Mouse (Mus musculus) c-Kit-positive CD71-negative TER-119-negative erythroid progenitor cells, embryonic 14.5 days (primary cell): ENCODE results near the gene Olfr643.
"Not testable (repeated sequence)": the region's sequence is repeated elsewhere in the genome, so short reads cannot be mapped to it uniquely, and the experiment has no call there.

Experiments
- DNase-seq: peaks from one replicate; pipeline ENCODE4 v3.0.0-alpha.2; 2013; ENCODE audit warnings: low read depth

The Olfr643 gene

DNA sequence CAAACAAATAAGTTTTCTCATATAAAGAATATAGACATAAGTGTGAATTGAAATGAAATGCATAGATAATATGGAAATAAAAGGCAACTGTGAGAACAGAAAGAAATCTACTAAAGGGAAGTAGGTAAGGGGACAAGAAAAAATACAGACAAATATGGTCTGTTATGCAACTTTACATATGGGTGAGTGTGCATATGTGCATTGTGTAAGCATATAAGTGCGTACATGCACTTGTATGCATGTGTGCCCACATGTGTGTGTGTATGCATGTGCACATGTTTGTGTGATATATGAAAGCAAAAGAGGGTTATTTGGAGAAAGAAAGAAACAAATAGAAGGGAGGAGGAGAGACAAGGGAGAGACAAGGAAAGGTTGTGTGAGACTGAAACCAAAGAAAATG, 118.3 kb downstream of the Olfr643 start:
- DNase-seq = no peak

DNA sequence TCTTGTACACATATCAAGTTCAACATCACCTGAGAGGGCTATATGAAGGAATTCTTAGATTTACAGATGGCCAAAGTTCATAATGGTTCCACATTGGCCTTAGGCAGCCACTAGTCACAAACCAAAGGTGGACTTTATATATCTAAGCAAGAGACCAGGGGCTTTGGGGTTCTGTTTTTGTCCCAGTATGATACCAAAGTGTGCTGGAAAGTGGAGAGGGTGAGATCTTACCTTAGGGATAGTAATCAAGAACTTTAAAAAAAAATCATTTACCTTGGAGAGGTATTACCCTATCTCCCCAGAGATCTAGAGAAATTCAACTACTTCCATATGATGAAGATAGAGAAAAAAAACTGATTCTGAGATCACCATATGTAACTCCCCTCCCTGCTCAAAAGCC, 120.0 kb downstream of the Olfr643 start, which contains the start of gene Olfr639:
Olfr639 (minus strand) TSS at position 101 of the 400 bp plus-strand sequence.
- no peak for DNase-seq

DNA sequence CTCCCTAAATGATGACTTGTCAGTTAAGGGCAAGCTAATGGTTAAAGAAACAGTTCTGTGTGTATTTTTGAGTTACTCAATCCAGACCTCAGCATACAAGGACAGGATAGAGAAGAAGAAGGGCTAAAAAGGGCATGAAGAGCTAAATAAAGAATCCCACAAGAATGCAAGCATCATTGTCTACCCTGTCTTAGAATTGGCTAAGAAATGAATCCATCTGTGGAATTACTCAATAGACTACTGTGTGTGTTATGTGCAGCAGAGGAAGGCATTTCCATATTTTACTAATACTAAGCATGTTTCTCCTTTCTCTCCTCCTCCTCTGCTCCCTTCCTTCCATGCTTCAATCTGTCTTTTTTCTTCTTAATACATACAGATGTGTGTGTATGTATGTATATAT, 138.1 kb downstream of the Olfr643 start:
- DNase-seq = no peak

DNA sequence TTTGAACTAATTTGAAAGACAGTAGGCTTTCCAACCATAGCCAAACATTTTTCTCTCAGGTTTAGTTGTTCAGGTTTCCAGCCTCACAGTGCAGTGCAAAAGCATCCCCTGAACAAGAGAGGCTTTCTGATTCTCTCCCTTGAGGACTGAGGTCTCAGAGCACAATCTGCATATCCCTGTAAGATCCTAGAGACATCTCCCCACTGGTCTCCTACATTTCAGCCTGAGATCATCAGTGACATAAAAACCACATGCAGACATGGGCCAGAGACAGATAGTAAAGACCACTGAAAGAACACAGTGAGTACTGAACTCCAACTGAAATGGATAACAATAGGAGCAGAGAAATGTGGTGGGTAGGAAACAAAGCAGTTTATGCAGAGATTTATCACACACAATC, 138.8 kb downstream of the Olfr643 start, which contains the start of gene Olfr638:
Olfr638 (plus strand) TSS at position 301 of the 400 bp plus-strand sequence.
- no peak for DNase-seq

DNA sequence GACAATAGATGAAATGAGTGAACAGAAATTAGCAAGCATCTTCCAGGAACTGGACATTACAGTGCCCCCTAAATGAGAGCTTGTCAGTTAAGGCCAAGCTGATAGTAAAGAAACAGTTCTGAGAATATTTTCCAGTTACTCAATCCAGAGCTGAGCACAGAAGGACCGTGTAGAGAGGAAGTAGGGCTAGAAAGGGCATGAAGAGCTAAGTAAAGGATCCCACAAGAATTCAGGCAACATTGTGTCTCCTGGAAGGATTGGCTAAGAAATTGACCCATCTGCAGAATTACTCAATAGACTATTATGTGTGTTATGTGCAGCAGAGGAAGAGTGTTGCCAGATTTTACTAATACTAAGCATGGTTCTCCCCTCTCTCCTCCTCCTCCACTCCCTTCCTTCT, 165.4 kb downstream of the Olfr643 start:
- no peak for DNase-seq

DNA sequence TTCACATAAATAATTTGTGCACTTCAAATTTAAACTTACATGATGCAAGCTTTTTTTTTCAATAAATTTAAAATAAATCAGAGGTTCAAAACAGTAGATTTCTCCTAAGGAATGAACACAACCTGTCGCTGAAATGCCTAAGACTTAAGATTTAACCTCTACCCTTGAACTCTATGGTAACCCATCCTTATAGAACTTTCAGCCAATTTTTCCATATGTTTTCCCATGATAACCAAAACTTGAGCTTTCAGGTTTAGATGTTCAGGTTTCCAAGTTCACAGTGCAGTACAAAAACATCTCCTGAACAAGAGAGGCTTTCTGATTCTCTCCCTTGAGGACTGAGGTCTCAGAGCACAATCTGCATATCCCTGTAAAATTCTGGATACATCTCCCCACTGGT, 166.4 kb downstream of the Olfr643 start, which contains the start of gene Olfr635:
Olfr635 (plus strand) TSS at position 301 of the 400 bp plus-strand sequence.
- no peak for DNase-seq

DNA sequence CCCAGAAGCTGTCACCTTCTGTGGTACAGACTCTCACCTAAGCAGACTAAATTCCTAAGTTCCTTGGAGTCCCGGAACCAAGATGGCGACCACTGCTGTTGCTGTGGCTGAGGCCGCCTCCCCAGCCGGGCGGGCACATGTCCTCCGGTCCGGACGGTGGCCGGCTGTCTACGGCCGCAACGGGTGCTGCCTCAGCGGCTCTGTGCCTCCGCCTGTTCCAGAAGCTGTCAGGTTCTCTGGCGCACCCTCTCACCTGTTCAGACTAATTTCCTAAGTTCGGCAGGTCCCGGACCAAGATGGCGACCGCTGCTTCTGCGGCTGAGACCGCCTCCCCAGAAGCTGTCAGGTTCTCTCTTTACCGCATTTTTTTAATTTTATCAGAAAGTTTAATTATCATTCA, 170.3 kb downstream of the Olfr643 start:
- not testable (repeated sequence) for DNase-seq
